Mouse (Mus musculus): Measurements from ENCODE around the gene Piezo1.
A peak's percentile ranks its signal among the peaks of the same experiment; 100 is the strongest.

DNA sequence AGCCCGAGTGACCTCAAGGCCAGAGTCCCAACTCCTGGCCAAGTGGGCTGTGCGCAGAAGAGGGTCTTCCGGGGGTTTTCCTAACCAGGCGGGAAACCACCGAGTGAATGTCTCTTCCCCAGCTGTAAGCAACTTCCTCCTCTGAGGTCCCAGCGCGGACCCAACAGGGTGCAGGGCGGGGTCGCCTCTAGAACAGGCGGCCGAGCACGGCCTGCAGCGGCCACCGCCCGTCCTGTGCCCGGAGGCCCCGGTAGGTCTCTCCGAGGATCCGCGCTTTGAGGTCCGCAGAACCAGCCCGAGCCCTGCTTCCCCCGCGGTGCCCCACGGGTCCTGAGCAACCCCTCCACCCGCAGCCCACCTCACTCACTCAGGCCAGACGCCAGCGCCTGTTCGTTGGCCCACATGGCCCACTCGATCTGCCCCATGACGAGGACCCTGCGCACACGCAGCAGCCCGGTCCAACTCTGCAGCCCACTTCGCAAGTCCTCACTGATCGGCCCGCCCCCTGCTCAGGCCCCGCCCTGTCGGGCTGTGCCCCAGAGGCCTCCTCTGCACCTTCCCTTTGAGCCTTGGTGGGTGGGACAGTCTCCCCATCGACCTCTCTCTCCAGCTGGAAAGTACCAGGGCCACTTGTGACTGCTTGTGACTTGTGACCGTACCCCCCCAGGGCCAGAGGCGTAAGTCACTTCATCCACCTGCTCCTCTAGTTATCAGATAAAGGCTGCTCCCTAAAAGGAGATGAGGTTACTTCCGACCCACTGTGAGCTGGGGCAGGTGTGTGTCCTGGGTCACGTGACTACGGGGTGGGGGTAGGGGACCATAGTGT is 118.5 kb downstream of the Piezo1 start, which contains the start of gene Cyba:
- TF ChIP-seq CTCF (IDR thresholded peaks at IDR 0.05; ENCODE audit: insufficient read depth, low read length), result no peak
- peak; percentile 64; the same call in 1 of the 2 replicates for TF ChIP-seq POLR2A (IDR thresholded peaks at IDR 0.05; ENCODE audit: borderline replicate concordance, extremely low read depth, low read depth, low read length)

Measured in lung, adult 2 months (tissue).